Mouse (Mus musculus) erythroblast, adult 5-6 weeks (primary cell): Measurements from ENCODE around the gene Pomp. TPM values are rescaled to one million over a fixed set of nuclear protein-coding genes. Genes with fewer than 3 reads are reported as not detected.

ENCODE experiments used
- total RNA-seq, 2 experiments: library from RNA; stranded (forward) in 1 of 2; stranded (reverse) in 1 of 2; fragments of 150-400 nt in 1 of 2; fragments of 200-764, 138-1000 nt in 1 of 2; gene quantifications; 2 replicates each; pipeline versions ENCODE4 v1.2.3 to v1.2.4; 2015 to 2017; ENCODE audit warnings: low replicate concordance in 2 of 2

Pomp gene
- total RNA-seq, 2 experiments from 2014 or later, result 23.4 to 37.1 TPM

Other genes starting within 250 kb of the Pomp start
- gene Flt1, start 134.4 kb upstream of the Pomp start, total RNA-seq (2015; ENCODE audit: low replicate concordance), result 0.63 and 0.77 TPM in 2 replicates
- 0.68 and 0.98 TPM in 2 replicates for gene Flt1, start 134.4 kb upstream of the Pomp start, total RNA-seq (2017; ENCODE audit: low replicate concordance)
- 15.0 and 19.6 TPM in 2 replicates for gene Slc46a3, start 34.4 kb downstream of the Pomp start, total RNA-seq (2015; ENCODE audit: low replicate concordance)
- 8.2 and 16.5 TPM in 2 replicates for gene Slc46a3, start 34.4 kb downstream of the Pomp start, total RNA-seq (2017; ENCODE audit: low replicate concordance)
- gene Mtus2, start 96.9 kb downstream of the Pomp start, total RNA-seq (2015; ENCODE audit: low replicate concordance), result 2.3 and 5.4 TPM in 2 replicates
- not detected in 2 replicates for gene Mtus2, start 96.9 kb downstream of the Pomp start, total RNA-seq (2017; ENCODE audit: low replicate concordance)